Mouse (Mus musculus): ENCODE results near the gene Tmem231. TPM values are rescaled to one million over a fixed set of nuclear protein-coding genes. Genes with fewer than 3 reads are reported as not detected.

Gene Tmem231
- polyA plus RNA-seq, 1 experiment from 2014 or later = 14.8 TPM

- peaks cover 14% of the 10 kb centered on the region; the same call in 1 of the 2 replicates for H3K36me3 ChIP-seq (ENCODE audit: poor library complexity, severe bottlenecking)
- H3K9me3 ChIP-seq (replicated peaks) = no peaks in the 10 kb centered on the region
- 0 out of 2 replicates have a peak, but pooled peaks cover 2% of the 10 kb centered on the region for H3K4me1 ChIP-seq
- ATAC-seq = no peak
- H3K4me3 ChIP-seq = no peak overlapping the region
- WGBS = 69% methylated on average over 10 of the region's 10 CpGs
- H3K27me3 ChIP-seq = no peaks in the 10 kb centered on the region
- H3K9ac ChIP-seq = no peak overlapping the region
- no peak overlapping the region for H3K4me2 ChIP-seq
- H3K27ac ChIP-seq = no peak overlapping the region
Measured at GRCm38 (mm10) chr8:111963091-111963490, 29.4 kb upstream of the Tmem231 start.

- peaks cover 16% of the 10 kb centered on the region; the same call in 1 of the 2 replicates for H3K36me3 ChIP-seq (ENCODE audit: poor library complexity, severe bottlenecking)
- no peak overlapping the region for H3K27ac ChIP-seq
- 0 out of 2 replicates have a peak, but pooled peaks cover 2% of the 10 kb centered on the region for H3K4me1 ChIP-seq
- no peaks in the 10 kb centered on the region for H3K9me3 ChIP-seq (replicated peaks)
- ATAC-seq = no peak
- H3K4me2 ChIP-seq = no peak overlapping the region
- no peaks in the 10 kb centered on the region for H3K27me3 ChIP-seq
- no peak overlapping the region for H3K9ac ChIP-seq
- H3K4me3 ChIP-seq = no peak overlapping the region
- WGBS = 79% methylated on average over 1 of the region's 1 CpGs
Measured at GRCm38 (mm10) chr8:111962589-111962988, 28.9 kb upstream of the Tmem231 start.

DNA sequence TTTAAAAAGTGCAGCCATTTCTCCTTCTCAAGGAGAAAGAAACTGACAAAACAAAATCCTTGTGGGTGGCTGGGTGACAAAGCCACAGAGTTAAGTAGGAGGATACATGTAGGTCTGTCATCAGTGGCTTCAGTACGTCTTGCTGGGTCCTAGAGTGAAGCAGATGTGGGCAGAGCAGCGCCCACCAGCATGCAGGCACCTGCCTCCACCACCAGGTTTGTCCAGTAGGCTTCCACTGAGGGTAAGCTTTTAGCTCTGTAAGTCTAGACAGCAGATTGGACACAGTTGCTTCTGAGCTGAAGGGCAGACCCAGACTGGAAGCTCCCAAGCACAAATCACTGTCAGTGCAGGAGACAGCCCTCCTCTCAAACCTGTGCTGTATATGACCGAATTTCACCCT lies 27.6 kb upstream of the Tmem231 start:
- Histone ChIP-seq H3K4me3 (no peak overlapping the region), H3K36me3 (ENCODE audit: poor library complexity, severe bottlenecking) (peaks cover 21% of the 10 kb centered on the region), H3K4me2 (no peak overlapping the region), H3K27me3 (no peaks in the 10 kb centered on the region), H3K9me3 (replicated peaks) (no peaks in the 10 kb centered on the region), H3K4me1 (0 out of 2 replicates have a peak, but pooled peaks cover 2% of the 10 kb centered on the region), H3K27ac (no peak overlapping the region), H3K9ac (no peak overlapping the region)
- WGBS = 71% methylated on average over 3 of the region's 3 CpGs
- no peak for ATAC-seq

DNA sequence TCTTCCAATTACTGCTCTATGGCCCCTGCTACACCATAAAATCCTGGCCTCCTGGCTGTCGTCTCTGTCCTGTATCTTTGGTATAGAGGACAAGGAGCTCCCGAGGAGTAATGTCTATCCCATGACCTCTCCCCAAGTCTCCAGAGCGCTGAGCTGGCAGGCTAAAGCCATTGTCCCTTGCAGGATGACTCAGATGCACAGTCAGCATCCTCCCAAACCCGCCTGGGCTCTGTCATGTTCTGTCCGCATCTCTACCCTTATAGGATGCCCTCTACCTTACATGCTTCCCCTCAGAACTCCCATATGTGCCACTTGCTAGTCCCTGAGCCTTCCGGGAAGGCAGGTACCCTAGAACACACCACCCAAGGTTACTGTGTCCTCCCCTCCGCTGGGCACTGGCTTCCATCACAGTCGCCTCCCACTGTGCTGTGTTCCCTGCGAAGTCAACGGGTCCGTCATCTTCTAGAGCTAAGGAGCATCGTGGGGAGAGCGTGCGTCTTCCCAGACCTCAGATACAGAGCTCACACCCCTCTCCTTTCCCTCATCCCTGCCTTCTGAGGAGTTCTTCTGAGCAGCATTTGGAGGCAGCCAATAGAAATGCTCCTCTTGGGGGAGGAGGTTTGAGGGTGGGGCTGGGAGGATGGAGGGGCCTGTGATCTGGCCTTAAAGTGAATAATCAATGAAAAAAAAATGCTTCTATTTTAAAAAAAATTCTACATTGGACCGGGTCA lies 27.1 kb upstream of the Tmem231 start:
- no peak overlapping the region for H3K9ac ChIP-seq
- H3K9me3 ChIP-seq (replicated peaks) = no peaks in the 10 kb centered on the region
- ATAC-seq = no peak
- WGBS = 75% methylated on average over 15 of the region's 15 CpGs
- peaks cover 26% of the 10 kb centered on the region for H3K36me3 ChIP-seq (ENCODE audit: poor library complexity, severe bottlenecking)
- no peak overlapping the region for H3K4me2 ChIP-seq
- 0 out of 2 replicates have a peak, but pooled peaks cover 2% of the 10 kb centered on the region for H3K4me1 ChIP-seq
- no peak overlapping the region for H3K27ac ChIP-seq
- H3K4me3 ChIP-seq = no peak overlapping the region
- no peaks in the 10 kb centered on the region for H3K27me3 ChIP-seq

DNA sequence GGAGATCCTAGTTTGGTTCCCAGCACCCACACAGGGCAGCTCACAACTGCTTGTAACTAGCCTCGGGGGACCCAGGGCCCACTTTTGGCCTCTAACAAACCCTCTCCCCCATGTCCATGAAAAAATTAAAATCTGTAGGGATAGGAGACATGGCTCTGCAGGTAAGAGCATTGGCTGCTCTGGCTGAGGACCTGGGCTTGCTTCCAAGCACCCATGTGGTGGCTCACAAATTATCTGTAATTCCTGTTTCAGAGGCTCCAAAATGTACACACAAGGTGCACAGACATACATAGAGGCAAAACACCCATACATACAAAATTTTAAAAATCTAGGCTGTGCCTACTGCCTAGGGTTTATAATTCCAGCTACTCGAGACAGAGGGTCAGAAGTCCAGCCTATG lies 23.6 kb upstream of the Tmem231 start:
- WGBS = 91% methylated on average over 2 of the region's 2 CpGs
- H3K4me2 ChIP-seq = no peak overlapping the region
- H3K36me3 ChIP-seq (ENCODE audit: poor library complexity, severe bottlenecking) = peaks cover 55% of the 10 kb centered on the region
- H3K4me1 ChIP-seq = no peaks in the 10 kb centered on the region
- no peak overlapping the region for H3K27ac ChIP-seq
- no peaks in the 10 kb centered on the region for H3K9me3 ChIP-seq (replicated peaks)
- no peak overlapping the region for H3K9ac ChIP-seq
- no peak overlapping the region for H3K4me3 ChIP-seq
- no peak for ATAC-seq
- no peaks in the 10 kb centered on the region for H3K27me3 ChIP-seq

GRCm38 (mm10) chr8:111955879-111956278 lies 22.2 kb upstream of the Tmem231 start:
- no peak overlapping the region for H3K27ac ChIP-seq
- H3K4me3 ChIP-seq = no peak overlapping the region
- no peaks in the 10 kb centered on the region for H3K27me3 ChIP-seq
- H3K9ac ChIP-seq = no peak overlapping the region
- no peaks in the 10 kb centered on the region for H3K4me1 ChIP-seq
- H3K36me3 ChIP-seq (ENCODE audit: poor library complexity, severe bottlenecking) = peaks cover 66% of the 10 kb centered on the region
- no peak overlapping the region for H3K4me2 ChIP-seq
- no peaks in the 10 kb centered on the region for H3K9me3 ChIP-seq (replicated peaks)
- ATAC-seq = no peak
- 84% methylated on average over 5 of the region's 5 CpGs for WGBS

- 96% methylated on average over 4 of the region's 4 CpGs for WGBS
- H3K27ac ChIP-seq = no peak overlapping the region
- H3K9ac ChIP-seq = no peak overlapping the region
- no peaks in the 10 kb centered on the region for H3K9me3 ChIP-seq (replicated peaks)
- no peak overlapping the region for H3K4me3 ChIP-seq
- H3K36me3 ChIP-seq (ENCODE audit: poor library complexity, severe bottlenecking) = peaks cover 72% of the 10 kb centered on the region
- H3K4me2 ChIP-seq = no peak overlapping the region
- H3K27me3 ChIP-seq = no peaks in the 10 kb centered on the region
- H3K4me1 ChIP-seq = no peaks in the 10 kb centered on the region
- no peak for ATAC-seq
Measured at GRCm38 (mm10) chr8:111954844-111955594, 21.3 kb upstream of the Tmem231 start.

- ATAC-seq = no peak
- H3K27me3 ChIP-seq = no peaks in the 10 kb centered on the region
- no peak overlapping the region for H3K4me2 ChIP-seq
- WGBS = 93% methylated on average over 5 of the region's 5 CpGs
- no peak overlapping the region for H3K4me3 ChIP-seq
- H3K9ac ChIP-seq = no peak overlapping the region
- H3K27ac ChIP-seq = no peak overlapping the region
- no peaks in the 10 kb centered on the region for H3K4me1 ChIP-seq
- peaks cover 87% of the 10 kb centered on the region for H3K36me3 ChIP-seq (ENCODE audit: poor library complexity, severe bottlenecking)
- no peaks in the 10 kb centered on the region for H3K9me3 ChIP-seq (replicated peaks)
Measured at GRCm38 (mm10) chr8:111951936-111952335, 18.3 kb upstream of the Tmem231 start.

DNA sequence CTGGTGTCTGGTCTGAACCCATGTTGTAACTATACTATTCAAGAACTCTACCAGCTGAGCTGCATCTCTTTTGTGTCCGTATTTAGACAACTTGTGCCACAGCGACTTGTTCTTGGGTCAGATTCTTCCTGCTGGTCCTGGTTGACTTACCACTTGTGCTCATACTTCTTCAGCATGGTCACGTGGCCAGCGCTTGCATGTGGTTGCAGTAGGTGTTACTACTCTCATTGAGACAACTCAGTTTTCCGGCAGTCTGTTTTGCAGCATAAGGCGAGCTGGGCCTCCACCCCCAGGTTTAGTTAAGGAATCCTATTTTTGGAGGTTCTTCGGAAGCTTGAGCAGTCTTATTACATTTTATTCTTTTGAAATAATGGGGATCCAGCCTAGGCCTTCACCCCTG lies 17.6 kb upstream of the Tmem231 start:
- no peaks in the 10 kb centered on the region for H3K27me3 ChIP-seq
- no peak for ATAC-seq
- no peaks in the 10 kb centered on the region for H3K4me1 ChIP-seq
- no peak overlapping the region for H3K4me3 ChIP-seq
- H3K9me3 ChIP-seq (replicated peaks) = no peaks in the 10 kb centered on the region
- H3K9ac ChIP-seq = no peak overlapping the region
- H3K36me3 ChIP-seq (ENCODE audit: poor library complexity, severe bottlenecking) = peaks cover 87% of the 10 kb centered on the region
- 93% methylated on average over 7 of the region's 7 CpGs for WGBS
- no peak overlapping the region for H3K27ac ChIP-seq
- no peak overlapping the region for H3K4me2 ChIP-seq

- H3K27me3 ChIP-seq = no peaks in the 10 kb centered on the region
- peaks cover 87% of the 10 kb centered on the region for H3K36me3 ChIP-seq (ENCODE audit: poor library complexity, severe bottlenecking)
- no peak for ATAC-seq
- no peak overlapping the region for H3K27ac ChIP-seq
- H3K4me2 ChIP-seq = no peak overlapping the region
- WGBS = 90% methylated on average over 3 of the region's 3 CpGs
- no peaks in the 10 kb centered on the region for H3K4me1 ChIP-seq
- H3K9ac ChIP-seq = no peak overlapping the region
- H3K4me3 ChIP-seq = no peak overlapping the region
- H3K9me3 ChIP-seq (replicated peaks) = no peaks in the 10 kb centered on the region
Measured at GRCm38 (mm10) chr8:111950846-111951245, 17.2 kb upstream of the Tmem231 start.

DNA sequence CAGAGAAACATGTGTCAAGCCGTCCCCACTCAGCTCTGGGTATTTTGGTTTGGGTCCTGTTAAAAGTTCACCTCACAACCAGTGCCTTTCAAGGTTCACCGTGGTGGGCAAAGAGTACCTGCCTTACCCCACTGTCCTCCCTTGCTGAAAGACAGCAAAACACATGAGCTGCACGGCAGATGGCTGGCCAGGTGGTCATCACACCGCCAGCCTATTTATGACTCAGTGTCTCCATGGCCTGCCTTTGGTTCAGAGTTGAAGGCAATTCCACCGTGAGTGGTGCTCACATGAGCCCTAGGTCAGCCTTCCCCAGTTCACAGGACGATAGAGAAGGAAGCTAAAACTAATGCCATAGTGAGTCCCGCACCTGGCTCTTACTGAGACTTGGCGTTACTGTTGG lies 14.3 kb upstream of the Tmem231 start:
- H3K9me3 ChIP-seq (replicated peaks) = no peaks in the 10 kb centered on the region
- no peaks in the 10 kb centered on the region for H3K4me1 ChIP-seq
- H3K27me3 ChIP-seq = no peaks in the 10 kb centered on the region
- H3K4me3 ChIP-seq = no peak overlapping the region
- no peak overlapping the region for H3K9ac ChIP-seq
- no peak overlapping the region for H3K27ac ChIP-seq
- ATAC-seq = no peak
- WGBS = 92% methylated on average over 8 of the region's 8 CpGs
- H3K36me3 ChIP-seq (ENCODE audit: poor library complexity, severe bottlenecking) = peaks cover 90% of the 10 kb centered on the region
- no peak overlapping the region for H3K4me2 ChIP-seq

GRCm38 (mm10) chr8:111947144-111947543 lies 13.5 kb upstream of the Tmem231 start:
- no peak overlapping the region for H3K9ac ChIP-seq
- H3K4me3 ChIP-seq = no peak overlapping the region
- H3K4me1 ChIP-seq = peaks cover 2% of the 10 kb centered on the region
- no peaks in the 10 kb centered on the region for H3K27me3 ChIP-seq
- H3K27ac ChIP-seq = no peak overlapping the region
- WGBS = 93% methylated on average over 2 of the region's 2 CpGs
- peaks cover 93% of the 10 kb centered on the region for H3K36me3 ChIP-seq (ENCODE audit: poor library complexity, severe bottlenecking)
- H3K4me2 ChIP-seq = no peak overlapping the region
- no peak for ATAC-seq
- no peaks in the 10 kb centered on the region for H3K9me3 ChIP-seq (replicated peaks)

Data from forebrain, embryonic 13.5 days (tissue).